Mouse (Mus musculus): ENCODE results near the gene Rbks.

GRCm38 (mm10) chr5:31596481-31597429 is 100.7 kb downstream of the Rbks start, which contains the start of gene Mrpl33:
- no peak for TF ChIP-seq CTCF (IDR thresholded peaks at IDR 0.05; ENCODE audit: borderline replicate concordance, control insufficient read depth, extremely low read depth, insufficient read depth, low read length, poor library complexity)
- no peak for TF ChIP-seq POLR2A (IDR thresholded peaks at IDR 0.05; ENCODE audit: control insufficient read depth, extremely low read depth, insufficient read depth, low read length, poor library complexity)

Data from thymus, adult 2 months (tissue).